Mouse (Mus musculus): Measurements from ENCODE around the gene Erbb4.
A peak's percentile ranks its signal among the peaks of the same experiment; 100 is the strongest.

Gene Erbb4

GRCm38 (mm10) chr1:68105834-68106542 lies 1001.9 kb downstream of the Erbb4 start:
- DNase-seq (ENCODE audit: low read depth, low spot score) = no peak

- DNase-seq (ENCODE audit: low read depth, low spot score) = no peak
Measured at GRCm38 (mm10) chr1:68089623-68090022, 1018.2 kb downstream of the Erbb4 start.

GRCm38 (mm10) chr1:68056494-68056893 lies 1051.4 kb downstream of the Erbb4 start:
- no peak for DNase-seq (ENCODE audit: low read depth, low spot score)

- DNase-seq (ENCODE audit: low read depth, low spot score) = no peak
Measured at GRCm38 (mm10) chr1:68054715-68055114, 1053.1 kb downstream of the Erbb4 start.

GRCm38 (mm10) chr1:68049856-68050255 lies 1058.0 kb downstream of the Erbb4 start:
- DNase-seq (ENCODE audit: low read depth, low spot score) = no peak

GRCm38 (mm10) chr1:68047139-68047538 lies 1060.7 kb downstream of the Erbb4 start:
- DNase-seq (ENCODE audit: low read depth, low spot score) = peak; percentile 14

- DNase-seq (ENCODE audit: low read depth, low spot score) = peak; percentile 11
Measured at GRCm38 (mm10) chr1:68046551-68046970, 1061.3 kb downstream of the Erbb4 start.

GRCm38 (mm10) chr1:68024086-68024940 lies 1083.5 kb downstream of the Erbb4 start:
- DNase-seq (ENCODE audit: low read depth, low spot score) = no peak

GRCm38 (mm10) chr1:68020020-68020419 lies 1087.8 kb downstream of the Erbb4 start:
- no peak for DNase-seq (ENCODE audit: low read depth, low spot score)

GRCm38 (mm10) chr1:68019618-68020017 lies 1088.2 kb downstream of the Erbb4 start:
- DNase-seq (ENCODE audit: low read depth, low spot score) = no peak
